In the genomic region with DNA sequence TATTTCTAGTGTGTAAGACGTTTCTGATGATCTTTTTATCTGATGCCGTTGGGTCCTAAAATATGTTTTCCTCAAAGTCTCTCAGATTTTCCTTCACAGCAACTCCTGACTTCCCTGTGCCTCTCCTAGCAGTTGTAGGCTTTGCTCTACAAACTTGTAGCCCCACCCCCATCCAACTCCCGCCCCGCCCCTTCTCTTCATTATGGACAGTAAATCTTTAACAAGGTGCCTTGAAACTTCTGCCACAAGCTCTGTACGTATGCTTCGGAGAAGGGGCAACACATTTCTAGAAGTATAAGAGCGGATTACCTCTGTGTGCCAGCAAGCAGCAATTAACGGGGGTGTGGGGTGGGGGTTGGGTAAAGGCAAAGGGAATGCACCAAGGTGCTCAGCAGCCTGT, we compare ENCODE assay signal across 22 mouse cellular contexts. TPM values are rescaled to one million over a fixed set of nuclear protein-coding genes. Genes with fewer than 3 reads are reported as not detected.
A peak's percentile ranks its signal among the peaks of the same experiment; 100 is the strongest.
DNase-seq lines count a peak whose midpoint lies in the region; ATAC-seq lines count a peak whose summit lies in the region.
"Had no signal": no experiment of that assay in that cellular context is flagged by ENCODE, and none has a peak within 500 bp of the region (broad histone marks: within the 10 kb centered on the region; RNA-seq: fewer than 3 reads in every experiment).

No protein-coding gene starts in this region.

- no peaks in the 10 kb centered on the region for H3K36me3 ChIP-seq in kidney, embryonic 16.5 days (ENCODE audit: insufficient read depth, low read length)
- H3K36me3 ChIP-seq in kidney, embryonic 14.5 days (ENCODE audit: control insufficient read depth, insufficient read depth, low read length): no peaks in the 10 kb centered on the region
- H3K36me3 ChIP-seq in intestine, embryonic 15.5 days: no peaks in the 10 kb centered on the region
- H3K36me3 ChIP-seq in intestine, embryonic 16.5 days (ENCODE audit: control insufficient read depth, insufficient read depth, low read length): no peaks in the 10 kb centered on the region
- H3K36me3 ChIP-seq: embryonic facial prominence, embryonic 13.5 days; embryonic facial prominence, embryonic 15.5 days; forebrain, embryonic 10.5 days; forebrain, embryonic 12.5 days had no signal

- no peak overlapping the region for H3K4me2 ChIP-seq in kidney, embryonic 16.5 days (replicated peaks; ENCODE audit: low read depth, low read length)
- H3K4me2 ChIP-seq in kidney, embryonic 14.5 days (replicated peaks; ENCODE audit: low read depth, low read length): no peak overlapping the region
- H3K4me2 ChIP-seq in intestine, embryonic 15.5 days (replicated peaks): peak overlapping the region; percentile 28; the same call in 1 of the 2 replicates
- 0 out of 2 replicates have a peak overlapping the region, but pooled peaks have one; percentile 3 for H3K4me2 ChIP-seq in intestine, embryonic 16.5 days (ENCODE audit: low read depth, low read length)
- H3K4me2 ChIP-seq: embryonic facial prominence, embryonic 13.5 days; embryonic facial prominence, embryonic 15.5 days; forebrain, embryonic 12.5 days had no signal

- no peaks in the 10 kb centered on the region for H3K9me3 ChIP-seq in kidney, embryonic 16.5 days (ENCODE audit: low read length)
- no peaks in the 10 kb centered on the region for H3K9me3 ChIP-seq in kidney, embryonic 14.5 days (ENCODE audit: control insufficient read depth, low read length)
- no peaks in the 10 kb centered on the region for H3K9me3 ChIP-seq in intestine, embryonic 15.5 days
- H3K9me3 ChIP-seq in intestine, embryonic 16.5 days (ENCODE audit: control insufficient read depth, low read length): no peaks in the 10 kb centered on the region
- H3K9me3 ChIP-seq: embryonic facial prominence, embryonic 13.5 days; embryonic facial prominence, embryonic 15.5 days; forebrain, embryonic 10.5 days; forebrain, embryonic 12.5 days had no signal

- H3K27ac ChIP-seq in kidney, embryonic 16.5 days (ENCODE audit: low read length): no peak overlapping the region
- H3K27ac ChIP-seq in kidney, embryonic 14.5 days (ENCODE audit: low read depth, low read length): no peak overlapping the region
- no peak overlapping the region for H3K27ac ChIP-seq in intestine, embryonic 15.5 days
- no peak overlapping the region for H3K27ac ChIP-seq in intestine, embryonic 16.5 days (ENCODE audit: low read length)
- H3K27ac ChIP-seq: embryonic facial prominence, embryonic 13.5 days; embryonic facial prominence, embryonic 15.5 days; forebrain, embryonic 10.5 days; forebrain, embryonic 12.5 days had no signal

- no peaks in the 10 kb centered on the region for H3K27me3 ChIP-seq in kidney, embryonic 16.5 days (ENCODE audit: insufficient read depth, low read length)
- H3K27me3 ChIP-seq in kidney, embryonic 14.5 days (ENCODE audit: control insufficient read depth, insufficient read depth, low read length): no peaks in the 10 kb centered on the region
- H3K27me3 ChIP-seq in intestine, embryonic 15.5 days (replicated peaks): no peaks in the 10 kb centered on the region
- no peaks in the 10 kb centered on the region for H3K27me3 ChIP-seq in intestine, embryonic 16.5 days (replicated peaks; ENCODE audit: control insufficient read depth, insufficient read depth, low read length)
- H3K27me3 ChIP-seq: embryonic facial prominence, embryonic 13.5 days; embryonic facial prominence, embryonic 15.5 days; forebrain, embryonic 12.5 days had no signal

- no peaks in the 10 kb centered on the region for H3K4me1 ChIP-seq in kidney, embryonic 16.5 days (ENCODE audit: insufficient read depth, low read length)
- H3K4me1 ChIP-seq in kidney, embryonic 14.5 days (ENCODE audit: control insufficient read depth, insufficient read depth, low read length): no peaks in the 10 kb centered on the region
- H3K4me1 ChIP-seq in intestine, embryonic 15.5 days (replicated peaks): no peaks in the 10 kb centered on the region
- H3K4me1 ChIP-seq in intestine, embryonic 16.5 days (ENCODE audit: control insufficient read depth, insufficient read depth, low read length): no peaks in the 10 kb centered on the region
- H3K4me1 ChIP-seq: embryonic facial prominence, embryonic 13.5 days; embryonic facial prominence, embryonic 15.5 days; forebrain, embryonic 10.5 days; forebrain, embryonic 12.5 days had no signal

- H3K9ac ChIP-seq in kidney, embryonic 16.5 days (replicated peaks; ENCODE audit: low read length): no peak overlapping the region
- H3K9ac ChIP-seq in kidney, embryonic 14.5 days (ENCODE audit: low read depth, low read length): no peak overlapping the region
- no peak overlapping the region for H3K9ac ChIP-seq in intestine, embryonic 15.5 days
- H3K9ac ChIP-seq in intestine, embryonic 16.5 days (ENCODE audit: low read depth, low read length): no peak overlapping the region
- H3K9ac ChIP-seq: embryonic facial prominence, embryonic 13.5 days; embryonic facial prominence, embryonic 15.5 days; forebrain, embryonic 12.5 days had no signal

- peak; percentile 42; the same call in 1 of the 2 replicates for ATAC-seq in kidney, embryonic 16.5 days (ENCODE audit: low FRiP score, low TSS enrichment)
- no peak for ATAC-seq in kidney, embryonic 14.5 days (ENCODE audit: low FRiP score, low TSS enrichment)
- ATAC-seq in intestine, embryonic 15.5 days: peak; percentile 62; the same call in 1 of the 2 replicates
- ATAC-seq in intestine, embryonic 16.5 days: peak; percentile 72
- ATAC-seq: forebrain, embryonic 14.5 days had no signal

- WGBS in kidney, embryonic 16.5 days: 57% methylated on average over 8 of the region's 8 CpGs
- 65% methylated on average over 8 of the region's 8 CpGs for WGBS in kidney, embryonic 14.5 days
- 56% methylated on average over 8 of the region's 8 CpGs for WGBS in intestine, embryonic 15.5 days
- 56% methylated on average over 8 of the region's 8 CpGs for WGBS in intestine, embryonic 16.5 days

- no peak for DNase-seq in lung, postnatal 25 days (ENCODE audit: low spot score)
- DNase-seq in thymus, postnatal 4 days: no peak
- DNase-seq: adrenal gland, adult 2 months; adrenal gland, postnatal 10 days; adrenal gland, postnatal 25 days; cerebellum, adult 11 months; cerebellum, adult 18-20 months; cerebellum, adult 8-10 months; cerebellum, adult 9-11 months; cerebellum, postnatal 14 days; cerebellum, postnatal 36 days; embryo, embryonic 11 days had no signal

- no peak overlapping the region for H3K4me3 ChIP-seq in kidney, embryonic 16.5 days (ENCODE audit: low read length)
- no peak overlapping the region for H3K4me3 ChIP-seq in kidney, embryonic 14.5 days (ENCODE audit: low read length)
- H3K4me3 ChIP-seq in intestine, embryonic 15.5 days (replicated peaks): no peak overlapping the region
- no peak overlapping the region for H3K4me3 ChIP-seq in intestine, embryonic 16.5 days (ENCODE audit: low read length)
- H3K4me3 ChIP-seq: embryonic facial prominence, embryonic 13.5 days; embryonic facial prominence, embryonic 15.5 days; erythroblast, embryonic 14.5 days; forebrain, embryonic 10.5 days; forebrain, embryonic 12.5 days had no signal

RNA-seq across cellular contexts. Expression of a gene that starts 42.6 kb away (rescaled TPM):
- polyA plus RNA-seq in kidney, embryonic 16.5 days (2015; fragmentation: Nextera tagmentation; extraction: Ambion mirVana): 19.3 and 22.8 TPM in 2 replicates
- polyA plus RNA-seq in kidney, embryonic 14.5 days (2014; fragmentation: Nextera tagmentation; extraction: Ambion mirVana): 16.7 and 35.2 TPM in 2 replicates
- polyA plus RNA-seq in intestine, embryonic 15.5 days (2015; fragmentation: Nextera tagmentation; extraction: Ambion mirVana): 28.5 and 32.7 TPM in 2 replicates
- 21.3 and 22.5 TPM in 2 replicates for polyA plus RNA-seq in intestine, embryonic 16.5 days (2015; fragmentation: Nextera tagmentation; extraction: Ambion mirVana)
- polyA plus RNA-seq: erythroblast, embryonic 14.5 days had no signal

Comparison
In these comparisons a context has a peak if more than half of its experiments do, and no peak if none do; other contexts are left out.
1. H3K4me2 ChIP-seq: peak in intestine, embryonic 15.5 days (single experiment) and intestine, embryonic 16.5 days (single experiment); none in kidney, embryonic 16.5 days (single experiment) and kidney, embryonic 14.5 days (single experiment).